Mouse (Mus musculus): ENCODE measurements around the gene 4931429L15Rik. TPM values are rescaled to one million over a fixed set of nuclear protein-coding genes. Genes with fewer than 3 reads are reported as not detected.

4931429L15Rik gene
- polyA plus RNA-seq, 1 experiment from 2014 or later = not detected

DNA sequence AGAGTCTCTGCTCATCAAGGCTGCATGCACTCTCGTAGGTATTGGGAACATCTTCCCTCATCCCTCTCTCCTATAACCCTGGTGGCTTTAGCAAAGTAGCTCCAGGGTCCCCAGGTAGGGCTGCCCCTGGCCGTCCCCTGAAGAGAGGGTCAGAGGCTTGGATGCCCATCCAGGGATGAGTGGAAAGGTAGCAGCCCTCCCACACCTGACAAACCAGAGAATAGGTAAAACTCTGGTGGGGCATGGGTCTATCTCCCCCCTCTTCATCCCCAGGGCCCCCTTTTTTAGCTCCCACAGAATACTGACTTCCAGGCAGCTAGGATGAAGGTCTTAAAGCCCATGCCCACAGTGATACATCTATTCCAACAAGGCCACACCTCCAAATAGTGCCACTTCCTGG lies 675 bp upstream of the 4931429L15Rik start:
- Histone ChIP-seq H3K9me3 (0 out of 2 replicates have a peak, but pooled peaks cover 7% of the 10 kb centered on the region), H3K27me3 (no peaks in the 10 kb centered on the region), H3K4me1 (peaks cover 21% of the 10 kb centered on the region), H3K36me3 (no peaks in the 10 kb centered on the region), H3K9ac (replicated peaks) (no peak overlapping the region), H3K4me3 (no peak overlapping the region), H3K27ac (replicated peaks) (no peak overlapping the region), H3K4me2 (replicated peaks) (no peak overlapping the region)
- ATAC-seq (ENCODE audit: low FRiP score, low read depth) = no peak
- 86% methylated on average over 2 of the region's 2 CpGs for WGBS

DNA sequence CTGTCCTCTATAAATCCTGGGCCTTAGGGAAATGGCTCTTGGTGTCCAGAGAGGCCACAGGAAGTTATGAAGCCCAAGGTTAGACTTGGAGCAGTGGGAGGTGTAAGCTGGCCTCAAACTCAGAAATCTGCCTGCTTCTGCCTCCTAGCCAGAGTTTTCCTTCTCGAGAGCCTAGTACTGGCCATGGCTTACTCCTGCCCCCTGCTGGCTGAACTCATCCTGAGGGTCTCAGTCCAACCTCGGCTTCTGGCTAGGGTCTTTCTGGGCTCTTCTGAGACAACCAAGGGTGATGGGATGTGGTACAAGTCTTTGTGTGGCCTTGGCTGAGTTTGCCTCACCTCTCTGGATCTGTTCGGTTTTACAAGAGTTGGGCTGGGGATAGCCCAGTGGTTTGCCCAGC lies 1.8 kb downstream of the 4931429L15Rik start:
- Histone ChIP-seq H3K9ac (replicated peaks) (no peak overlapping the region), H3K27me3 (no peaks in the 10 kb centered on the region), H3K36me3 (no peaks in the 10 kb centered on the region), H3K4me3 (no peak overlapping the region), H3K27ac (replicated peaks) (no peak overlapping the region), H3K4me2 (replicated peaks) (no peak overlapping the region), H3K9me3 (0 out of 2 replicates have a peak, but pooled peaks cover 7% of the 10 kb centered on the region), H3K4me1 (peaks cover 33% of the 10 kb centered on the region)
- ATAC-seq (ENCODE audit: low FRiP score, low read depth) = no peak
- WGBS = 96% methylated on average over 3 of the region's 3 CpGs

DNA sequence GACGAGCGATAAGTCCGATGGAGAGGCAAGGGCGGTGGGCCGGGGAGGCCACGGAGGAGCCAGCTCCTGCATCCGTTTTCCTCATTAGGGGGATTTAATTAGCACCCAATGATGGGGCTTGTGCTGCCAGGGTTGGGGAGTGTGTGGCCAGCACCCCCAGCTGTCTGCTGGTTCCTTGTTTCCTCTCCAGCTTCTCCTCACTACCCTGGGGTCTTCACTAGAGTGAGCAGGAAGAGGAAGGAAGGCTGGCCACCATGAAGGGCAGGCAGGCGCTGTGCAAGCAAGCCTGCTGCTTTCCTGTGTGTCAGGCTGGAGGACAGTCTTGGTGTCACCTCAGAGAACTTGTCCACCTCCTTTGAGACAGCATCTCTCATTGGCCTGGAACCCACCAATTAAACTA lies 2.9 kb downstream of the 4931429L15Rik start:
- no peak for ATAC-seq (ENCODE audit: low FRiP score, low read depth)
- Histone ChIP-seq H3K27me3 (no peaks in the 10 kb centered on the region), H3K36me3 (no peaks in the 10 kb centered on the region), H3K9ac (replicated peaks) (no peak overlapping the region), H3K27ac (replicated peaks) (no peak overlapping the region), H3K4me2 (replicated peaks) (no peak overlapping the region), H3K4me3 (no peak overlapping the region), H3K4me1 (peaks cover 29% of the 10 kb centered on the region), H3K9me3 (0 out of 2 replicates have a peak, but pooled peaks cover 7% of the 10 kb centered on the region)
- 67% methylated on average over 8 of the region's 8 CpGs for WGBS

DNA sequence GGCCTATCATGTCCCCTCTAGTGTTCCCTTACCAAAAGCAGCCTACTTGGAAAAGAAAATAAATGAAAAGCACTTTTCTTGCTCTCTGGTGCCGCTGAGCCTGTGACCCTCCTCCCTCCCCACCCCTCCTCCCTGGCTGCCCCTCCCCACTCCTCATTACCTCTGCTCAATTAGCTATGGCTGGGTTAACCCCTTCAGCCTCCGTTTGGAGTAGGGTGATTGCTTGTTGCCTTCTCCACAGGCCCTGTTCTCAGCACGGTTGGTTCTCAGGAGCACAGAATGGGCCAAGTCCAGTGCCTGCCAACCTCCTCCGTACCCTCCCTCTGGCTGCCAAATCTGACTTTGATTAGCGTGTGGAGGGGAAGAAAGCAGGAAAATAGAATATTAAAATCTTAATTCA lies 3.4 kb downstream of the 4931429L15Rik start:
- 13% methylated on average over 5 of the region's 5 CpGs for WGBS
- Histone ChIP-seq H3K9ac (replicated peaks) (no peak overlapping the region), H3K4me3 (no peak overlapping the region), H3K4me1 (peaks cover 29% of the 10 kb centered on the region), H3K27ac (replicated peaks) (peak overlapping the region; percentile 61), H3K9me3 (0 out of 2 replicates have a peak, but pooled peaks cover 7% of the 10 kb centered on the region), H3K27me3 (no peaks in the 10 kb centered on the region), H3K4me2 (replicated peaks) (peak overlapping the region; percentile 19), H3K36me3 (no peaks in the 10 kb centered on the region)
- no peak for ATAC-seq (ENCODE audit: low FRiP score, low read depth)

DNA sequence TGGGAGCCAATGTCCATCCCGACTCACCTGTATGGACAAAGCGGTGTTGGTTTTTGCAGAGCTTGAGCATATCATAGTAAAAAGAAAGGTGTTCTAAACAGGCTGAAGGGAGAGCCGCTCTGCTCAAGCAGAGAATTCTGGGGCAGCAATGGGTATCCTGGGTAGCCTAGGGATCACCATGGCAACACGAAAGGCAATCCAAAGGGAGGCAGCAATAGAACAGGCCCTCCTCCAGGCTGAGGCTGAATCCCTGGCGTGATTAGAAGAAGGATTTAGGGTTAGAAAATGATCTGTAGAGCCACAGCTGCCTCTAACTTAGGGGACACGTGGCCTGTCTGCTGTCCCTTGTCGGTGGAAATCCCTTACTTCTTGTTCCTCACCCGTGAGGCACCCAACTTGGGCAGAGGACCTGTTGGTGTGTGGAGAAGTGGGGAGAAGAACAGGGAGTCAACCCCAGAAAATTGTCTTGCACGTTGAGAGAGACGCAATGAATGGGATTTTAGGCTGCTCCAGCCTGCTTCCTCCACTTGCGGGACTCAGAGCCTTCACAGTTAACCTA lies 3.9 kb downstream of the 4931429L15Rik start:
- Histone ChIP-seq H3K27me3 (no peaks in the 10 kb centered on the region; the same call in 1 of the 2 replicates), H3K9me3 (0 out of 2 replicates have a peak, but pooled peaks cover 7% of the 10 kb centered on the region), H3K36me3 (no peaks in the 10 kb centered on the region), H3K27ac (replicated peaks) (peak overlapping the region; percentile 61), H3K4me3 (no peak overlapping the region), H3K4me1 (peaks cover 29% of the 10 kb centered on the region), H3K4me2 (replicated peaks) (peak overlapping the region; percentile 19), H3K9ac (replicated peaks) (peak overlapping the region; percentile 24; the same call in 1 of the 2 replicates)
- peak; percentile 66 for ATAC-seq (ENCODE audit: low FRiP score, low read depth)
- 19% methylated on average over 11 of the region's 11 CpGs for WGBS

DNA sequence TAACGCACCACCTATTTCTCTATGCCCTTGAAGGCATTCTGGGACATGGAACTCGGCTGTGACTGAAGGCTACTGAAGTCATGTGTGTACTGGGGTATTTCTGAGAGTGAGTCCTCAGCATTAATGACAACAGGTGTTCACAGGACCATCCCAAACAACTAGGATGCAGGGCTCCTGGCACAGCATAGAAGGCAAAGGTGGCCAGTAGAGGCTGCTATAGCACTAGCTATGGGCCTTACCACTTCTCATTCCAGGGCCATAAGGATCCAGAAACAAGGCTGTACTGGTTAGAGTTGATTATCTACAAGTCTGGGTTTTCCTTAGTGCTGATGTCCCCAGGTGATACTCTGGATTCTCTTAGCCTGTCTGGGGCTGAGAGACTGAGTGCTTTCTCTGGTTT lies 4.9 kb downstream of the 4931429L15Rik start:
- H3K4me3 ChIP-seq = no peak overlapping the region
- H3K9me3 ChIP-seq = 0 out of 2 replicates have a peak, but pooled peaks cover 4% of the 10 kb centered on the region
- no peak overlapping the region for H3K9ac ChIP-seq (replicated peaks)
- no peaks in the 10 kb centered on the region for H3K36me3 ChIP-seq
- no peaks in the 10 kb centered on the region; the same call in 1 of the 2 replicates for H3K27me3 ChIP-seq
- 51% methylated on average over 2 of the region's 2 CpGs for WGBS
- no peak overlapping the region for H3K27ac ChIP-seq (replicated peaks)
- no peak overlapping the region for H3K4me2 ChIP-seq (replicated peaks)
- peaks cover 29% of the 10 kb centered on the region for H3K4me1 ChIP-seq
- 0 out of 2 replicates have a peak, but pooled peaks have one; percentile 5 for ATAC-seq (ENCODE audit: low FRiP score, low read depth)

DNA sequence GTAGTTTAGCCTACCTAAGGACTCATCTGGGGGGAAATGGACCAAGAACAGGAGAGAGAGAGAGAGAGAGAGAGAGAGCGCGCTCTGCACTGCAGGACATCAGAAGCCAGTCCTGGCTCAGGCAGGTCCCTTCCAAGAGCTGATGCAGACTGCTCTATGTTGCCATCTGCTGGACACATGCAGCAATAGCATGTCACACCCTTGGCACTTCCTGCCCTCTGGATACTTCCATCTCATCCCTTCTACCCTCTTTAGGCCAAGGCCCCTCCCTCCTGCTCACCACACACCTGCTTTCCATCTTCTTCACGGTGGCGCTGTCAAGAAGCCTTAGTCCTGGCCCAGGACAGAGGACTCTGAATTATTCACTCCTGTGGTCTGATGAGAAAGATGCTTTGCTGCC lies 5.3 kb downstream of the 4931429L15Rik start:
- H3K4me2 ChIP-seq (replicated peaks) = no peak overlapping the region
- H3K9ac ChIP-seq (replicated peaks) = no peak overlapping the region
- H3K36me3 ChIP-seq = no peaks in the 10 kb centered on the region
- no peak overlapping the region for H3K4me3 ChIP-seq
- WGBS = 0% methylated on average over 4 of the region's 4 CpGs
- no peaks in the 10 kb centered on the region; the same call in 1 of the 2 replicates for H3K27me3 ChIP-seq
- 0 out of 2 replicates have a peak, but pooled peaks have one; percentile 19 for ATAC-seq (ENCODE audit: low FRiP score, low read depth)
- H3K4me1 ChIP-seq = peaks cover 29% of the 10 kb centered on the region
- H3K27ac ChIP-seq (replicated peaks) = no peak overlapping the region
- H3K9me3 ChIP-seq = 0 out of 2 replicates have a peak, but pooled peaks cover 1% of the 10 kb centered on the region

DNA sequence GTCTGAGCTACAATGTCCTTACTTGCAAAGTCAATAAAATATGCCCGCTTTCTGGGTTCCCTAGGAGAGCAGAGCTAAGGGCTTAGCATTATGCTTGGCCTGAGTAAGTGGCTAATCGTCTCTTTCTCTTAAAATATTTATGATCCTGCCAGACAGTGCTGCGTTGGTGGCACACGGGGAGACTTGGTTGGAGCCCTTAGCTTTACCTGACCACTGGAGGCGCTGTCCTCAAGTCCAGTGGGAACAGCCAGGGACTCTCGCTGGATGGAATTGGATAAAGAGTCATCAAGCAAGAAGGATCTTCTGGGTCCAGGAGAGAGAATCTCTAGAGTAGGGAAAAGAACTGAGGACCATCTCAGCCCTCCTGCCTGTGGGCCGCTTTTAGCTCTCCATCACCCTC lies 10.7 kb downstream of the 4931429L15Rik start:
- Histone ChIP-seq H3K27ac (replicated peaks) (peak overlapping the region; percentile 20; the same call in 1 of the 2 replicates), H3K4me3 (no peak overlapping the region), H3K4me1 (peaks cover 4% of the 10 kb centered on the region), H3K9me3 (no peaks in the 10 kb centered on the region), H3K36me3 (no peaks in the 10 kb centered on the region), H3K4me2 (replicated peaks) (no peak overlapping the region), H3K9ac (replicated peaks) (no peak overlapping the region), H3K27me3 (peaks cover 14% of the 10 kb centered on the region)
- ATAC-seq (ENCODE audit: low FRiP score, low read depth) = no peak
- WGBS = 12% methylated on average over 7 of the region's 7 CpGs

DNA sequence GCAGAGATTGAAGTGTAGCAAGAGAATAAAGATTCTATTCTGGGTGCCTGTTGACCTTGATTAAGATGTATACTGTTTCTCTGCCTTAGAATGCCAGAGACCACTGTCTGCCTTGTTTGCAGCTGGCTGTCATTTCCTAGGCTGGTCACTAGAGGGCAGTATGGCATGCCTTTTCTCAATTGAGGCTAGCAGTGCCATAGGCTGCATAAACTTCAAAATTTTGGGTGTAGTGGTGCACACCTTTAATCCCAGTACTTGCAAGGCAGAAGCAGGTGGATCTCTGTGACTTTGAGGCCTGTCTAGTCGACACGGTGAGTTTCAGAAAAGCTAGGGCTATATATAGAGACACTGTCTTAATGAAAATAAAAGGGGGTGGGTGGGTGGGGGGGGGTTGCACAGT lies 17.6 kb downstream of the 4931429L15Rik start:
- WGBS = 23% methylated on average over 2 of the region's 2 CpGs
- no peak for ATAC-seq (ENCODE audit: low FRiP score, low read depth)
- Histone ChIP-seq H3K4me2 (replicated peaks) (no peak overlapping the region), H3K36me3 (peaks cover 26% of the 10 kb centered on the region), H3K27me3 (peaks cover 5% of the 10 kb centered on the region; the same call in 1 of the 2 replicates), H3K9ac (replicated peaks) (no peak overlapping the region), H3K4me1 (no peaks in the 10 kb centered on the region), H3K27ac (replicated peaks) (no peak overlapping the region), H3K9me3 (no peaks in the 10 kb centered on the region), H3K4me3 (no peak overlapping the region)

DNA sequence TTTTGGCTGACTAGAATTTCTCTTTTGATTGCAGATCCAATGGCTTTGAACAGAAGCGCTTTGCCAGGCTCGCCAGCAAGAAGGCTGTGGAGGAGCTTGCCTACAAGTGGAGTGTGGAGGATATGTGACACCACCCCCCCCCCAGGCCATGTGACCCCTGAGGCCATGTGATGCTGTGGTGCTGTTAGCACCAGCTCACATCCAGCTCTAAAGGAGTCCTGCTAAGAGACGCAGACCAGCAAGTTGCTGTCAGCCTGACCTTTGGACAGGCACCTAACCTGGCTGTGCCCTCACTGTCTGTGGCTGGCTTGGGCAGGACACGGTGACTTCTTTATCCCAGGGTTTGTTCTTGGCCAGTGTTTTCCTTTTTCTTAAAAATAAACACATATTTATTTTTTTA lies 21.4 kb downstream of the 4931429L15Rik start:
- peaks cover 58% of the 10 kb centered on the region for H3K36me3 ChIP-seq
- no peak overlapping the region for H3K4me2 ChIP-seq (replicated peaks)
- H3K4me3 ChIP-seq = no peak overlapping the region
- no peak overlapping the region for H3K27ac ChIP-seq (replicated peaks)
- 88% methylated on average over 4 of the region's 4 CpGs for WGBS
- no peak overlapping the region for H3K9ac ChIP-seq (replicated peaks)
- H3K9me3 ChIP-seq = no peaks in the 10 kb centered on the region
- ATAC-seq (ENCODE audit: low FRiP score, low read depth) = no peak
- H3K27me3 ChIP-seq = no peaks in the 10 kb centered on the region
- no peaks in the 10 kb centered on the region for H3K4me1 ChIP-seq

DNA sequence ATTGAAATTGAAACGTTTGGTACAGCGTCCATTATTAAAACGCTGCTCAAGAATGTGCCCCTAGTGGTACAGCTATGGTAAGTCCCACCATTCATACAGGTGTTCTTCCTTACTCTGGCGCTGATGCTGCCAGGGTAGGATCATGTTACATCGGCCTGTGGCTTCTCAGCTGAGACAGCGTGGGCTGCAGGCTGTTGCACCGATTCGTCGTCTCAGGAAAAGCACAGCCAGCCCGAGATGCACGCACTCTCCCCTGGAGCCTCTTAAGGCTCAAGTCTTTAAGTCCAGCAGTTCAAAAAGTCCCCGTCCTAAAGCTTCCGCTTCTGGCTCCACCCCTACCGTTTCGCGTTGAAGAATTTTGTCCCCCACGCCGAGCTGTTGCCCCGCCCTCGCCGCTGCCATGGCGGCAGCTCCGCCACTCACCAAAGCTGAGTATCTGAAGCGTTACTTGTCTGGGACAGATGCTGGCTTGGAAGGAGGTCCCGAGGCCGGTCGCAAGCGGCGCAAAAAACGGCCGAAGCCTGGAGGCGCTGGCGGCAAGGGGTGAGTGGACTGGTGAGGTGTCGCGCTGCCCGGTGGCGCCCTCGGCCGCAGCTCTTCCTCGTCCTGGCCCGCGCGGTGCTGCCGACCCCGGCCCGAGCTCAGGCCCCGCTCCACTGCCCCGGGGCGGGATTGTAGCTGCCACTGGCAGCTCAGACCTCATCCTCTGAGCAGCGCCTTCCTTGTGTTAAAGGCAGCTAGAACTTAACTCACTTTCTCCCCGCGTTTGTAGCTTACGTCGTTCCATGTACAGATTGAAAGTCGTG lies 37.0 kb downstream of the 4931429L15Rik start, which contains the start of gene Bud13:
Gene Bud13, plus strand, starts transcription at position 378 of the 806 bp plus-strand sequence.
- H3K27ac ChIP-seq (replicated peaks) = peak within 1 kb of the TSS; percentile 85
- H3K4me2 ChIP-seq (replicated peaks) = peak within 1 kb of the TSS; percentile 65
- ATAC-seq (ENCODE audit: low FRiP score, low read depth) = peak; percentile 89
- H3K9ac ChIP-seq (replicated peaks) = peak within 1 kb of the TSS; percentile 92
- WGBS = under 1% methylated on average over 55 of the region's 55 CpGs
- peaks cover 11% of the 10 kb centered on the region for H3K4me1 ChIP-seq
- H3K27me3 ChIP-seq = no peaks in the 10 kb centered on the region
- H3K9me3 ChIP-seq = no peaks in the 10 kb centered on the region
- H3K4me3 ChIP-seq = peak within 1 kb of the TSS; percentile 94
- H3K36me3 ChIP-seq = peaks cover 53% of the 10 kb centered on the region

DNA sequence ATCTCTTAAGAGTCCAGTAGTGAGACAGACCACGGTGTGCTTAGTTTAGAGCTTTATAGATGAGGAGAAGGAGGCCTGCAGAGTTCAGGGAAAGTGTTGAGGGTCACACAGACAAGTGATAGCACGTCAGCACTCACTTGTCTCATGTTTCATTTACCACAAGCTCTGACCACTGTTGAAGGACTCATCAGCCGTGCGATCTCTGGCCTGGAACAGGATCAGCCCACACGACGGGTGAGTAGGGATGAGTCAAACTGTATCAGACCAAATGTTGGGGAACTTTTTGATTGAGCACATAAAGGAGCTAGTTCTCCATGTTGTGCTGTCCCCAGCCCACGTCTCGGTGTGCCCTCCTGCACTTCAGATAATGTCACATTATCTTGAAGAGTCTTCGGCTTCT lies 45.3 kb downstream of the 4931429L15Rik start:
- ATAC-seq (ENCODE audit: low FRiP score, low read depth) = no peak
- Histone ChIP-seq H3K36me3 (peaks cover 39% of the 10 kb centered on the region), H3K9ac (replicated peaks) (no peak overlapping the region), H3K4me1 (peaks cover 10% of the 10 kb centered on the region), H3K9me3 (no peaks in the 10 kb centered on the region), H3K27ac (replicated peaks) (no peak overlapping the region), H3K27me3 (peaks cover 22% of the 10 kb centered on the region), H3K4me3 (no peak overlapping the region), H3K4me2 (replicated peaks) (no peak overlapping the region)
- WGBS = 92% methylated on average over 9 of the region's 9 CpGs

Data from midbrain, embryonic 12.5 days (tissue).